Mouse (Mus musculus): ENCODE results near the gene Nfat5. TPM values are rescaled to one million over a fixed set of nuclear protein-coding genes. Genes with fewer than 3 reads are reported as not detected.

Gene Nfat5
- total RNA-seq, 2 experiments from 2014 or later, result 48.1 to 57.3 TPM

- no peak for DNase-seq (ENCODE audit: low spot score in 2 of 2)
Measured at GRCm38 (mm10) chr8:107395397-107395796, 102.1 kb downstream of the Nfat5 start.

- DNase-seq (ENCODE audit: low spot score in 2 of 2), result no peak
Measured at GRCm38 (mm10) chr8:107396106-107396670, 102.9 kb downstream of the Nfat5 start.

GRCm38 (mm10) chr8:107397665-107398064 is 104.4 kb downstream of the Nfat5 start:
- no peak for DNase-seq (ENCODE audit: low spot score in 2 of 2)

GRCm38 (mm10) chr8:107399495-107399894 is 106.2 kb downstream of the Nfat5 start:
- DNase-seq (ENCODE audit: low spot score in 2 of 2), result peak; percentile 58 to 83

- DNase-seq (ENCODE audit: low spot score in 2 of 2), result no peak
Measured at GRCm38 (mm10) chr8:107401866-107402265, 108.6 kb downstream of the Nfat5 start.

GRCm38 (mm10) chr8:107403038-107403781 is 109.9 kb downstream of the Nfat5 start, which contains the start of gene Nqo1:
Nqo1 (minus strand) TSS chr8:107403206.
- peak; percentile 32 to 51 for DNase-seq (ENCODE audit: low spot score in 2 of 2)

- DNase-seq (ENCODE audit: low spot score in 2 of 2), result no peak
Measured at GRCm38 (mm10) chr8:107404057-107404456, 110.8 kb downstream of the Nfat5 start.

GRCm38 (mm10) chr8:107405935-107406334 is 112.7 kb downstream of the Nfat5 start:
- DNase-seq (ENCODE audit: low spot score in 2 of 2), result no peak

GRCm38 (mm10) chr8:107411391-107411790 is 118.1 kb downstream of the Nfat5 start:
- DNase-seq (ENCODE audit: low spot score in 2 of 2), result no peak

GRCm38 (mm10) chr8:107412552-107412951 is 119.3 kb downstream of the Nfat5 start:
- no peak for DNase-seq (ENCODE audit: low spot score in 2 of 2)

GRCm38 (mm10) chr8:107413881-107414280 is 120.6 kb downstream of the Nfat5 start:
- DNase-seq (ENCODE audit: low spot score in 2 of 2), result no peak

GRCm38 (mm10) chr8:107417001-107417400 is 123.7 kb downstream of the Nfat5 start:
- no peak for DNase-seq (ENCODE audit: low spot score in 2 of 2)

GRCm38 (mm10) chr8:107424176-107424575 is 130.9 kb downstream of the Nfat5 start:
- DNase-seq (ENCODE audit: low spot score in 2 of 2), result no peak

- peak; percentile 92 to 97 for DNase-seq (ENCODE audit: low spot score in 2 of 2)
Measured at GRCm38 (mm10) chr8:107424597-107425229, 131.4 kb downstream of the Nfat5 start, which contains the start of gene Nob1. Nob1 (minus strand) TSS chr8:107425051.

GRCm38 (mm10) chr8:107425230-107425597 is 131.9 kb downstream of the Nfat5 start:
- DNase-seq (ENCODE audit: low spot score in 2 of 2), result no peak

Other genes starting within 250 kb of the Nfat5 start
- 10 to 100 TPM; 27.1 to 31.7 TPM for gene Pdf, start 244.9 kb upstream of the Nfat5 start, total RNA-seq (2021)
- gene Cog8, start 236.8 kb upstream of the Nfat5 start, total RNA-seq (2021), result 10 to 100 TPM; 29.2 to 29.4 TPM
- 10 to 100 TPM; 40.5 to 45.3 TPM for gene Nip7, start 236.6 kb upstream of the Nfat5 start, total RNA-seq (2021)
- gene Tmed6, start 227.8 kb upstream of the Nfat5 start, total RNA-seq (2021), result not detected
- gene Terf2, start 196.9 kb upstream of the Nfat5 start, total RNA-seq (2021), result 10 to 100 TPM; 36.6 to 36.9 TPM
- gene Cyb5b, start 142.8 kb upstream of the Nfat5 start, total RNA-seq (2021), result 100 to 1,000 TPM; 106 to 113 TPM
- gene Nqo1, start 109.7 kb downstream of the Nfat5 start, total RNA-seq (2021), result 1 to 10 TPM; 5.1 to 5.9 TPM
- gene Nob1, start 131.6 kb downstream of the Nfat5 start, total RNA-seq (2021), result 10 to 100 TPM; 40.7 to 44.1 TPM
- gene Wwp2, start 142.9 kb downstream of the Nfat5 start, total RNA-seq (2021), result 10 to 100 TPM; 34.2 to 35.5 TPM